Mouse (Mus musculus): ENCODE measurements at regions not wholly inside any gene's neighbourhood (a gene's known extent, or its start where the extent isn't known, plus 50 kb on each side); places are given as distances from the start of the nearest gene placed in this dataset.

DNA sequence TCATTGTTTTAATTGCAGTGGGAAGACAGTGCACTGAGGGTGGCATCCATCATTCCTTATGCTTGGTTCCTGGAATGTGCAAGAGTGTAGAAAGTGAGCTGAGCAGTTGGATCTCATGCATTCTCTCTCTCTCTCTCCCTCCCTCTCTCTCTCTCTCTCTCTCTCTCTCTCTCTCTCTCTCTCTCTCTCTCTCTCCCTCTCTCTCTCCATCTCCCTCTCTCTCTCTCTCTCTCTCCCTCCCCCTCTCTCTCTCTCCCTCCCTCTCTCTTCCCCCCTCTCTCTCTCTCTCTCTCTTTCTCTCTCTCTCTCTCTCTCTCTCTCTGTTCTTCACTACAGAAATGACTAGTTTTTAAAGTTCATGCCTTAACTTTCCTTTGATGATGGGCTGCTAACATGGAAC lies 583.1 kb downstream of the Etnk1 start:
- intact Hi-C loops (cut with DNase I), result no loop called here

GRCm38 (mm10) chr6:143751076-143752070 lies 584.4 kb downstream of the Etnk1 start:
- intact Hi-C loops (cut with DNase I), result no loop called here

DNA sequence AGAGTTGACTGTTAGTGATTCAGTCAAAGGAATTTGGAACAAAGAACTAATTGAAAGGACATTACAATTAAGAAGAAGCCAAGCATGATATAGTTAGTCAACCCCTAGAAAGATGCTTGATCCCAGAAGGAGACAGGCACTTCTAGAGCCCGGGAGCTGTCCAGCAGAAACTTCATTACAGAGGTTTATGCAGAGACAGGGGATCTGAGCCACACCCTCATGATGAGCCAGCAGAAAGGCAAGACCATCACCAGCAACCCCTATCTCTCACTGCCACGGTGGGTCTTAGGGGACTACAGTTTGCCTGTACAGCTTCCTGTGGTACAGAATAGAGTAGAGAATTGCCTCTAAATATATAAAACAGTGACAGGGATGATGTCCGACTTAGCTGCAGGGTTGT lies 590.4 kb downstream of the Etnk1 start:
- intact Hi-C loops (cut with DNase I), result no loop called here

DNA sequence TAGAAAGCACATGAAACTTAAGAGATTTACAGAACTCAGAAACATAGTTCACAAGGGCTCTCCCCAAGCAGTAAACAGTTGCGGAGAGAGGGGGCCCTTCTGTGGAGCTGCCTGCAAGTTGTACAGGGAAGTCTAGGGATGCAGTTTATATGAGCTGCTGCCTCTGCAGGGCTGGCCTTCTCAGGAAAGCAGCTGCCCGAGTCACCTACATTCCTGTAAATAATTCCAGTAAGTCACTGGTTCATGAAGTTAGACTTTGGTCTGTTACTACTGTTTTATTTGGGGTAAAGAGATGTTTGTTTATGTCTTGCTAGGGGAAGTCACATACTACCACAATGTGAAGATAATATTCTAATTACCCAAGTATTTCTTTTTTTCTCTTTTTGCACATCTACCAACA lies 601.1 kb downstream of the Etnk1 start:
- intact Hi-C loops (cut with DNase I), result no loop called here

Measured in adrenal gland (tissue).